Mouse (Mus musculus) telencephalon, adult 2 months (tissue): ENCODE results near the gene Camk2g.

Source experiments
- DNase-seq: peaks from one replicate; pipeline ENCODE4 v3.0.0-alpha.2; 2011; ENCODE audit warnings: low read depth, low spot score

The Camk2g gene

DNA sequence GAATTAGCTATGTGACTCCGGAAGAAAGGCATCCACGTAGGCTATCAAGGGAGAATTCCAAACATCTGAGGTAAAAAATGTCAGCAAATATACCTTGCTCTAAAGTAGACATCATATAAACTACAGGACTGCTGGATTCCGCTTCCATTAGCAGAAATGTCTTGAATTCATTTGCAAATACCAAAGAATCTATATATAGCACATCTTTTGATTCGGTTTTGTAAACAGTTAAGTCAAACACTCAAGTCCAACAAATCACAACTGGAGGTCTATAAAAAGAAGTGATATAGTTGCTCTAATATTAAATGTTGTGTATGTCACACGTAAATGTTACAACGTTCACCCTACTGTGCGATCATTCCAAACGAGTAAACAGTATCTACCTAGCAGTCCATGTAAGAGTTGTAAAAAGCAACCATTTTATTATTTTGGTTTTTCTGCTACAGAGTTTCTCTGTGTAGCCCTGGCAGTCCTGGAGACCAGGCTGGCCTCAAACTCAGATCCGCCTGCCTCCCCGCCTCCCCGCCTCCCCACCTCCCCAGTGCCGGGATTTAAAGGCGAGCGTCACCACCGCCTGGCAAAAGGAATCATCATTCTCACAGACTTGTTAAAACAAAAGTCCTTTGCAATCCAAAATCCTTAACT, 91.7 kb downstream of the Camk2g start:
- DNase-seq = no peak

DNA sequence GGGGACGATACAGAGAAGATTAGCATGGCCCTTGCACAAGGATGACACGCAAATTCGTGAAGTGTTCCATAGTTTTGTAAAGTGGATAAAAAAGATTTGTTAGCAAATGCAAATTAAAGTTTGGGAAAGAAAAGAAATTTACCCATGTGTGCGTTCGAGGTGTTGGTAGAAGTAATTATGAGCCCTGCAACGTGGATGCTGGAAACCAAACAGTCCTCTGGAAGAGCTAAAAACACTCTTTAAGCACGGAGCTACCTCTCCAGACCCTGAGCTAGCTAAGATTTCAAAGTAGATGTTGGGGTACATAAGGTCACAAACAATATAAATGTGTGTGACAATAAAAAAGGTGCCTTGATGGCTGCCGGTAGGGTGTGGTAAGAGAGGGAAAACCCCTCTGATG, 92.3 kb downstream of the Camk2g start:
- DNase-seq = no peak

- DNase-seq = no peak
Measured at GRCm38 (mm10) chr14:20700362-20700761, 93.5 kb downstream of the Camk2g start.

GRCm38 (mm10) chr14:20698515-20698914, 95.4 kb downstream of the Camk2g start:
- DNase-seq = no peak

DNA sequence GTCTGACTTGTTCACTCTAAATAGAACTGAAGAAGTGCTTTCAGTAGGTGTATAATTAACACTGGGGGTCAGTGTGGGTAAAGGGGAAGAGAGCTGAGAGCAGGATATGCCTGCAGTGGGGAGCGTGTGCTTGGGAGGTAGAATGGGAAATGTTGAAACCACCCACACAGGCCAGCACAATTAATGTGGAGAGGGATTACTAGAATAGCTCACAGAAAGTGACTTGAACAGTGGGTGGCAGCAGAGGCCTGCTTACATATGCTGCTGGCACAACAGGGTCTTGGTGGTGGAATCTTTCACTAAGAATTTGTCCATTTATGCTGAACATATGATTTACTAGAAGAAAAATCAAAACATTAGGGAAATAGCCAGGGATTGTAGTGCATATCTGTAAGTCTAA, 96.9 kb downstream of the Camk2g start:
- DNase-seq = peak; percentile 78

GRCm38 (mm10) chr14:20695761-20696520, 97.9 kb downstream of the Camk2g start:
- no peak for DNase-seq

DNA sequence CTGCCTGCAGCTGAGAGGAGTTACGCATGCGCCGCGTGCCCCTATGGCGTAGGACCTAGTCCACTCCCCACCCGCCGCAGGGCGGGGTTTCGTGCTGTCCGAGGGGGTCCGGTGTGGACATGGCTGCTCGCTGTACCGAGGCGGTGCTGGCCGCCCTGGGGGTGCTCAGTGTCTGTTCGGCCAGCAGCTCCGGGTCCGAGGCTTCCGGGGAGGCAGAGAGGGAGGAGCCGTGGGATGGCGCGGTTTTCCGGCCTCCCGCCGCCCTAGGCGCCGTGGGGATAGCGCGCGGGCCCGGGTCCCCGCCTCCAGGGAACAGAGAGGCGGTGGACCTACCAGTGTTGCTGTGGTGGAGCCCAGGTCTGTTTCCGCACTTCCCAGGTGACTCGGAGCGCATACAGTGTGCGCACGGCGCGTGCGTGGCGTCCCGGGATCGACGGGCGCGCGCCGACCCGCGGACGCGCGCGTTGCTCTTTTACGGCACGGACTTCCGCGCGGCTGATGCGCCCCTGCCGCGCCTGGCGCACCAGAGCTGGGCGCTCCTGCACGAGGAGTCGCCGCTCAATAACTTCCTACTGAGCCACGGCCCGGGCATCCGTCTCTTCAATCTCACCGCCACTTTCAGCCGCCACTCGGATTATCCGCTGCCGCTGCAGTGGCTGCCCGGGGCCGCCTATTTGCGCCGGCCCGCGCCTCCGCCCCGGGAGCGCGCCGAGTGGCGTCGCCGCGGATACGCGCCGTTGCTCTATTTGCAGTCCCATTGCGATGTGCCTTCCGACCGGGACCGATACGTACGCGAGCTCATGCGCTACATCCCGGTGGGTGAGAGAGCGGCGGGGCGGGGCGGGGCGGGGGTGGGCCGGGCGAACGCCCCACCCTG, 98.8 kb downstream of the Camk2g start, which contains the start of gene Fut11:
TSS of gene Fut11 (plus strand) at position 85 of the 877 bp plus-strand sequence.
- peak; percentile 75 for DNase-seq

DNA sequence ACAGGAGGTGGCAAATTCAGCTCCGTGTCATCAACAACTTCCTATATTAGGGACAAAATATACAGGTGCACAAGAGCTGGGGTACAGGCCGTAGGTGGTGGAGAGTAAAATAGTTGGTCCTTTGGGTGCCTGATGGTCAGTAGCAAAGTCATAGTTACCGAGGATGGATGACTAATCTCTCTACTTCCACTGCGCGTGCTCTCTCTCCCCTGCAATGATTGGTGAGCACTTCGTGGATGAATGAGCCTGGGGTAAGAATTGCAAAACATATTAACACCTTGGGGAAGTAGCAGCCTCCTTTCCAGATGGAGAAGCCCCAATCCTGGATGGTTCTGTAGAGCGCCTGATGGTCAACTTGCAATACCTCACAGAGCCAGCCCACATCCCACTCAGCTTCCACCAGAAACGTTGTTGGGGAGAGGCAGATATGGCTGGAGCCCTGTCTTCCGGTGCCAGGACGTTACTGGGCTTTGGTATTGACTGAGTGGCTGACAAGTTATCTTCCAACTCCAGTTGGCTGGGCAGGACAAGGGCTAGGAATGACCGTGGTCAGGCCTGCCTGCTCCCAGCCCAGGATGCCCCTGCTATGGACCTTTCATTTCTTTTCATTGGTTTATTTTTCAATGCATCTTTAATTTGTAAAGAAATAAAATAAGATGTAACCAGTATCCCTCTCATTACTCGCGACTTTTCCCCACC, 99.6 kb downstream of the Camk2g start:
- no peak for DNase-seq

DNA sequence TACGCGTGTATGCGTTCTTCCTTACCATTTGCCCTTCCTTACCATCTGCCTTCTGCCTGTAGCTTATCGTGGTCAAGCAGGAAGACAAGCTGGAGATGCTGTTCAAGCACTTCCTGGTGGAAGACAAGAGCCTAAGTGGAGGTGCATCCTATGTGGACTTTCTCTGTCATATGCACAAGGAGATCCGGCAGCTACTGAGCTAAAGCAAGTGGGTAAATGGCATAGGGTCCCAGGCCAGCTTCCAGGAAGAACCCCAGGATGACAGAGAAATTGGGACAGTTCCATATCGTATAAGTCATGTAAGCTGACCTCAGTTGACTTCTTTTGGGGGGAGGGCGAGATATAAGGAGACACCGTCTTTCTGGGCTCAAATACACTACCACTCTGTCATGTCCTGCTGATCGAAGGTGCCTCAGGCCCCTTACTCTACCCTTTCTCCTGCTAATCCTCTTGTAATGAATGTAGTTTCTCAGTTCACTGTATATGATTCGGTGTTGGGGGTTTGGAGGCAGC, 100.2 kb downstream of the Camk2g start:
- DNase-seq = no peak

DNA sequence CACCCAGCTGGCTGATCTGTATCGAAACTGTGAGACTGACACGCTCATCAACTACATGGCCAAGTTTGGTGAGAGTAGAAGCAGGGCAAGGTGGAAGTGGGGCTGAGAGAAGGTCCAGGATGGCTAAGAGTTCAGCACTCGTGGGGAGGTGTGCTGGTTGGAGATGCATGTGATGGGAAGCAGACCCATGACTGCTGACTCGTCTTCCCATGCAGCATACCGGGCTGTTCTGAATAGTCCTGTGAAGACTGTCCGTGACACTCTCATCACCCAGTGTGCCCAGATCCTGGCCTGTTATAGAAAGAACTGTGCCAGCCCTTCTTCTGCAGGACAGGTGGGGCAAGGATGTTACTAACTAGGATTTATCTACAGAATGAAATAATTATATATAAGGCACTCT, 102.1 kb downstream of the Camk2g start:
- no peak for DNase-seq

DNA sequence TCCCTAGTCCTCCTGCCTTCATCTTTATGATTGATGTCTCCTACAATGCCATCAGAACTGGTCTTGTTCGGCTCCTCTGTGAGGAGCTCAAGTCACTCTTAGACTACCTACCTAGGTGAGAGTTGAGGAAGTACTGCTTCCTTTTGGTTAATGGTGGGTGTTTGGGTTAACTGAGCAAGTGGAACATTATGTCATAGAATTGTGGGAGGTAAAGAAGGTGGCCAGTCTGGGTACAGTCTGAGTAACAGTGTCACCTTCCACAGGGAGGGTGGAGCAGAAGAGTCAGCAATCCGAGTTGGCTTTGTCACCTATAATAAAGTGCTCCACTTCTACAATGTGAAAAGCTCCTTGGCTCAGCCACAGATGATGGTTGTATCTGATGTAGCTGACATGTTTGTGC, 104.9 kb downstream of the Camk2g start:
- no peak for DNase-seq

- DNase-seq = peak; percentile 62
Measured at GRCm38 (mm10) chr14:20686576-20686975, 107.3 kb downstream of the Camk2g start.
